Comparison of ENCODE assay signal across 15 mouse cellular contexts in the genomic region with DNA sequence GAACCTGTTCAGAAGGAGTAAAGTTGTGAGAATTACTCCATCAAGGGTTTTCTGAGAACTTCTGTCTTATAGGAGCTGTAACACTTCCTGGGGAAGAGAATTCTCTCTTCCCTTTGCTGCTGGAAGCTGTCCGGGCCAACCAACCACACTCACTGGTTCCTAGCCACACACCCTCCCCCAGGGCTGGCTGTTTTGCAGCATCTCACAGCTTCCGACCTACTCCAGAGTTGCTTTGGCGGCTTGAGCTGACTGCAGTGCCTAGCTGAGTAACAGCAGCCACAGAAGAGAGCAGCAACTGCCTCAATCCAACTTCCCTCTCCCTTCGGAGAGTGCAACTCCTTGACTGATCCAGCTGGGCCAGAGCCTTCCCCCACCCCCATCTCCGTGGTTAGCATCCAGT.
DNase-seq lines count a peak whose midpoint lies in the region; ATAC-seq and TF ChIP-seq lines count a peak whose summit lies in the region.
"Had no signal": no experiment of that assay in that cellular context is flagged by ENCODE, and none has a peak within 500 bp of the region (broad histone marks: within the 10 kb centered on the region; RNA-seq: fewer than 3 reads in every experiment).

No protein-coding gene starts in this region.

- WGBS in lung, embryonic 14.5 days = 23% methylated on average over 5 of the region's 5 CpGs
- 25% methylated on average over 5 of the region's 5 CpGs for WGBS in lung, adult 2 months
- WGBS in midbrain, postnatal 0 days = 38% methylated on average over 5 of the region's 5 CpGs
- 36% methylated on average over 5 of the region's 5 CpGs for WGBS in midbrain, embryonic 10.5 days

- no peak for TF ChIP-seq POLR2A in lung, adult 2 months (IDR thresholded peaks at IDR 0.05; ENCODE audit: borderline replicate concordance, extremely low read depth, low read depth, low read length)

- no peak overlapping the region for H3K27ac ChIP-seq in lung, embryonic 14.5 days (ENCODE audit: low read depth)
- no peak overlapping the region for H3K27ac ChIP-seq in midbrain, postnatal 0 days (ENCODE audit: low read depth, low read length)
- no peak overlapping the region for H3K27ac ChIP-seq in midbrain, embryonic 10.5 days (replicated peaks)
- H3K27ac ChIP-seq: forebrain, embryonic 15.5 days; heart, embryonic 13.5 days; hindbrain, embryonic 15.5 days; limb, embryonic 13.5 days; neural tube, embryonic 13.5 days had no signal

- H3K4me1 ChIP-seq in lung, embryonic 14.5 days (ENCODE audit: insufficient read depth) = no peaks in the 10 kb centered on the region
- no peaks in the 10 kb centered on the region for H3K4me1 ChIP-seq in lung, adult 2 months (ENCODE audit: control insufficient read depth, insufficient read depth, low read length)
- H3K4me1 ChIP-seq in midbrain, postnatal 0 days (ENCODE audit: insufficient read depth, low read length) = no peaks in the 10 kb centered on the region
- peaks cover 7% of the 10 kb centered on the region for H3K4me1 ChIP-seq in midbrain, embryonic 10.5 days
- H3K4me1 ChIP-seq: forebrain, embryonic 15.5 days; hindbrain, embryonic 15.5 days; neural tube, embryonic 13.5 days had no signal

- no peaks in the 10 kb centered on the region for H3K9me3 ChIP-seq in lung, embryonic 14.5 days (ENCODE audit: low read depth, low read length)
- no peaks in the 10 kb centered on the region for H3K9me3 ChIP-seq in midbrain, postnatal 0 days (ENCODE audit: low read length)
- H3K9me3 ChIP-seq in midbrain, embryonic 10.5 days (replicated peaks) = no peaks in the 10 kb centered on the region
- H3K9me3 ChIP-seq: forebrain, embryonic 15.5 days; hindbrain, embryonic 15.5 days; limb, embryonic 13.5 days; neural tube, embryonic 13.5 days had no signal

- no peaks in the 10 kb centered on the region for H3K27me3 ChIP-seq in lung, embryonic 14.5 days (ENCODE audit: insufficient read depth, low read length)
- no peaks in the 10 kb centered on the region for H3K27me3 ChIP-seq in midbrain, postnatal 0 days (ENCODE audit: insufficient read depth, low read length)
- H3K27me3 ChIP-seq in midbrain, embryonic 10.5 days (ENCODE audit: low read depth, poor library complexity, severe bottlenecking) = no peaks in the 10 kb centered on the region
- H3K27me3 ChIP-seq: forebrain, embryonic 15.5 days; heart, embryonic 13.5 days; hindbrain, embryonic 15.5 days; limb, embryonic 13.5 days; neural tube, embryonic 13.5 days had no signal

- TF ChIP-seq CTCF in lung, embryonic 14.5 days (IDR thresholded peaks at IDR 0.05; ENCODE audit: low read depth) = no peak
- TF ChIP-seq CTCF in lung, adult 2 months (IDR thresholded peaks at IDR 0.05; ENCODE audit: insufficient read depth, low read length) = no peak
- no peak for TF ChIP-seq CTCF in midbrain, postnatal 0 days (IDR thresholded peaks at IDR 0.05)

- no peak overlapping the region for H3K4me3 ChIP-seq in lung, embryonic 14.5 days (ENCODE audit: low read depth, low read length)
- no peak overlapping the region for H3K4me3 ChIP-seq in lung, adult 2 months (replicated peaks; ENCODE audit: extremely low read depth, low read depth, low read length)
- no peak overlapping the region for H3K4me3 ChIP-seq in midbrain, postnatal 0 days (ENCODE audit: low read depth, low read length)
- no peak overlapping the region for H3K4me3 ChIP-seq in midbrain, embryonic 10.5 days
- H3K4me3 ChIP-seq: forebrain, embryonic 15.5 days; heart, embryonic 13.5 days; hindbrain, embryonic 15.5 days; limb, embryonic 13.5 days; neural tube, embryonic 13.5 days had no signal

- intact Hi-C loops in gastrocnemius, postnatal 14 days (cut with DNase I; ENCODE audit: low total_unique reads) = no loop called here

- no peak overlapping the region for H3K4me2 ChIP-seq in lung, embryonic 14.5 days
- no peak overlapping the region for H3K4me2 ChIP-seq in midbrain, postnatal 0 days (ENCODE audit: low read depth, low read length, poor library complexity, severe bottlenecking)
- H3K4me2 ChIP-seq: forebrain, embryonic 15.5 days; heart, embryonic 13.5 days; hindbrain, embryonic 15.5 days; limb, embryonic 13.5 days; neural tube, embryonic 13.5 days had no signal

- DNase-seq in gastrocnemius, postnatal 14 days = peak; percentile 41
- no peak for DNase-seq in gastrocnemius, adult 18-20 months (ENCODE audit: low spot score)
- DNase-seq in lung, embryonic 14.5 days = peak; percentile 49
- no peak for DNase-seq in lung, adult 2 months
- DNase-seq in midbrain, postnatal 0 days (ENCODE audit: low spot score) = no peak
- DNase-seq in midbrain, embryonic 10.5 days (ENCODE audit: low spot score) = no peak
- DNase-seq: kidney, adult 2 months; midbrain, embryonic 14.5 days had no signal

- no peak for ATAC-seq in lung, embryonic 14.5 days (ENCODE audit: insufficient read depth)
- ATAC-seq in common myeloid progenitor, adult 5-6 weeks (replicated peaks; ENCODE audit: low read depth, poor library complexity, severe bottlenecking) = peak; percentile 93
- ATAC-seq in megakaryocyte-erythroid progenitor cell, adult 5-6 weeks (replicated peaks; ENCODE audit: low FRiP score, low TSS enrichment, poor library complexity, severe bottlenecking) = 0 out of 2 replicates have a peak, but pooled peaks have one; percentile 55
- ATAC-seq in midbrain, postnatal 0 days (ENCODE audit: low FRiP score) = no peak
- ATAC-seq: forebrain, embryonic 15.5 days had no signal

- no peak overlapping the region for H3K9ac ChIP-seq in lung, embryonic 14.5 days
- H3K9ac ChIP-seq in midbrain, postnatal 0 days (replicated peaks; ENCODE audit: low read length, poor library complexity, severe bottlenecking) = no peak overlapping the region
- H3K9ac ChIP-seq: forebrain, embryonic 15.5 days; heart, embryonic 13.5 days; hindbrain, embryonic 15.5 days; limb, embryonic 13.5 days; neural tube, embryonic 13.5 days had no signal

- no peaks in the 10 kb centered on the region for H3K36me3 ChIP-seq in lung, embryonic 14.5 days (ENCODE audit: insufficient read depth)
- H3K36me3 ChIP-seq in midbrain, postnatal 0 days (ENCODE audit: insufficient read depth, low read length) = no peaks in the 10 kb centered on the region
- no peaks in the 10 kb centered on the region for H3K36me3 ChIP-seq in midbrain, embryonic 10.5 days
- H3K36me3 ChIP-seq: forebrain, embryonic 15.5 days; heart, embryonic 13.5 days; hindbrain, embryonic 15.5 days; limb, embryonic 13.5 days; neural tube, embryonic 13.5 days had no signal

Comparison
In these comparisons a context has a peak if more than half of its experiments do, and no peak if none do; other contexts are left out.
1. DNase-seq: peak in gastrocnemius, postnatal 14 days (single experiment) and lung, embryonic 14.5 days (single experiment); none in gastrocnemius, adult 18-20 months (single experiment), lung, adult 2 months (single experiment), midbrain, postnatal 0 days (single experiment) and midbrain, embryonic 10.5 days (single experiment).
2. ATAC-seq: peak in common myeloid progenitor, adult 5-6 weeks (single experiment) and megakaryocyte-erythroid progenitor cell, adult 5-6 weeks (single experiment); none in lung, embryonic 14.5 days (single experiment) and midbrain, postnatal 0 days (single experiment).